Mouse (Mus musculus) forebrain, embryonic 12.5 days (tissue): ENCODE data around the gene Selenoh. TPM values are rescaled to one million over a fixed set of nuclear protein-coding genes. Genes with fewer than 3 reads are reported as not detected.

Experiments
- polyA plus RNA-seq: library from polyadenylated mRNA; unstranded; fragments of >200 nt; fragmentation: Nextera tagmentation; extraction: Ambion mirVana; gene quantifications from 2 replicates; pipeline ENCODE4 v1.2.1, GENCODE M21; 2016

The Selenoh gene
- polyA plus RNA-seq, 1 experiment from 2014 or later = 458 TPM

Other genes with a start within 250 kb of the Selenoh start
- gene Calcrl, start 245.4 kb downstream of the Selenoh start, polyA plus RNA-seq = 10.3 and 11.0 TPM in 2 replicates
- gene Tfpi, start 194.0 kb downstream of the Selenoh start, polyA plus RNA-seq = 9.0 and 9.4 TPM in 2 replicates
- gene Ctnnd1, start 20.0 kb downstream of the Selenoh start, polyA plus RNA-seq = 52.6 and 53.6 TPM in 2 replicates
- 0.33 and 0.49 TPM in 2 replicates for gene Btbd18, start 11.7 kb downstream of the Selenoh start, polyA plus RNA-seq
- not detected in 2 replicates for gene Gm28635, start 7.3 kb upstream of the Selenoh start, polyA plus RNA-seq
- 55.0 and 59.3 TPM in 2 replicates for gene Med19, start 7.6 kb upstream of the Selenoh start, polyA plus RNA-seq
- 175 and 177 TPM in 2 replicates for gene Tmx2, start 8.4 kb upstream of the Selenoh start, polyA plus RNA-seq
- 28.1 and 31.4 TPM in 2 replicates for gene Zdhhc5, start 44.4 kb upstream of the Selenoh start, polyA plus RNA-seq
- 39.9 and 40.7 TPM in 2 replicates for gene Clp1, start 56.6 kb upstream of the Selenoh start, polyA plus RNA-seq
- 18.7 and 19.6 TPM in 2 replicates for gene Ypel4, start 63.3 kb upstream of the Selenoh start, polyA plus RNA-seq
- 9.4 and 10.2 TPM in 2 replicates for gene Gm19426, start 72.9 kb upstream of the Selenoh start, polyA plus RNA-seq
- 27.6 and 30.3 TPM in 2 replicates for gene Serping1, start 104.7 kb upstream of the Selenoh start, polyA plus RNA-seq
- 30.0 and 30.5 TPM in 2 replicates for gene Ube2l6, start 128.1 kb upstream of the Selenoh start, polyA plus RNA-seq
- not detected in 2 replicates for gene Smtnl1, start 151.9 kb upstream of the Selenoh start, polyA plus RNA-seq
- gene Timm10, start 156.2 kb upstream of the Selenoh start, polyA plus RNA-seq = 36.7 and 42.3 TPM in 2 replicates
- 11.4 and 14.4 TPM in 2 replicates for gene Slc43a1, start 168.1 kb upstream of the Selenoh start, polyA plus RNA-seq
- gene Rtn4rl2, start 215.9 kb upstream of the Selenoh start, polyA plus RNA-seq = 5.2 and 7.9 TPM in 2 replicates